In the genomic region with DNA sequence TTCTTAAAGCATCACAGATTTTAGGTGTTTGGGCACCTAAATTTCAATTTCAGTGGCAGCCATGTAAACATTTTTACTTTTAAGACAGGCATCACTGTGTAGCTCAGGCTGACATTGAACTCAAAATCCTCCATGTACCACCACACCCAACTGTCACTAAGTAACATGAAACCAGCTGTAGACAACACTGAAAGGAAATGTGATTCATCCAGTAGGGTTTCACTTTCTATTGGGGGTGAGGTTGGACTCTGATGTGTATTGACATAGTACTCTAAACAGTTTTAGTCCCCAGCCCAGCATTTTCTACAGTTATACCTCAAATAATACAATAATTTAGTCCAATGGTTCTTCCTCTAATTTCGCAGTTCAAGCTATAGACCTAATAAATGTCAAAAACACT, we compare ENCODE assay signal across 16 mouse cellular contexts. TPM values are rescaled to one million over a fixed set of nuclear protein-coding genes. Genes with fewer than 3 reads are reported as not detected.
DNase-seq lines count a peak whose midpoint lies in the region; ATAC-seq lines count a peak whose summit lies in the region.
"Had no signal": no experiment of that assay in that cellular context is flagged by ENCODE, and none has a peak within 500 bp of the region (broad histone marks: within the 10 kb centered on the region; RNA-seq: fewer than 3 reads in every experiment).

No protein-coding gene starts in this region.

- peak; percentile 67 for DNase-seq in 3T3-L1 (ENCODE audit: low read depth, low spot score)
- DNase-seq in induced T-regulatory cell, adult 2 months (ENCODE audit: low read depth), result peak; percentile 82
- DNase-seq in cerebellum, adult 11 months, result no peak
- DNase-seq in thymus, postnatal 36 days, result no peak
- no peak for DNase-seq in adrenal gland, postnatal 4 days (ENCODE audit: low spot score in 2 of 2)
- DNase-seq: adrenal gland, adult 2 months; cerebellum, adult 9-10 months; gastrocnemius, postnatal 10 days; right cerebral cortex, postnatal 25 days; thymus, postnatal 14 days had no signal

- peak; percentile 92 for ATAC-seq in CD4-positive, CD25-positive, alpha-beta regulatory T cell, adult 4 months
- peak; percentile 30; the same call in 1 of the 2 replicates for ATAC-seq in neutrophil, adult 5-6 weeks (ENCODE audit: extremely low read depth, insufficient number of reproducible peaks, low FRiP score, poor library complexity, severe bottlenecking)
- ATAC-seq: forebrain, embryonic 13.5 days; intestine, embryonic 16.5 days had no signal

RNA-seq across cellular contexts. Expression of gene Cycs, which starts 5.6 kb away (rescaled TPM):
- polyA plus RNA-seq in CD4-positive, CD25-positive, alpha-beta regulatory T cell, adult 4 months (2017; shearing (Covaris generic)), result 10 to 100 TPM; 23.7 to 32.0 TPM
- 44.1 and 49.5 TPM in 2 replicates for total RNA-seq in neutrophil, adult 5-6 weeks (2017)
- 10 to 100 TPM; 41.3 to 49.1 TPM for total RNA-seq in adrenal gland, postnatal 4 days (2021)

RNA-seq across cellular contexts. Expression of gene 4921507P07Rik, which starts 35.7 kb away (rescaled TPM):
- under 1 TPM; 0.58 to 0.66 TPM for polyA plus RNA-seq in CD4-positive, CD25-positive, alpha-beta regulatory T cell, adult 4 months (2017; shearing (Covaris generic))
- total RNA-seq in neutrophil, adult 5-6 weeks (2017), result 0.35 and 0.98 TPM in 2 replicates
- total RNA-seq in adrenal gland, postnatal 4 days (2021), result under 1 TPM; 0.76 to 0.82 TPM
- polyA plus RNA-seq: adrenal gland, adult 2 months; erythroblast, embryonic 14.5 days; macrophage had no signal

Comparison
In these comparisons a context has a peak if more than half of its experiments do, and no peak if none do; other contexts are left out.
1. DNase-seq: peak in 3T3-L1 (single experiment) and induced T-regulatory cell, adult 2 months (single experiment); none in cerebellum, adult 11 months (single experiment), thymus, postnatal 36 days (0 of 2) and adrenal gland, postnatal 4 days (0 of 2).